Mouse (Mus musculus): ENCODE measurements around the gene Alg14.

GRCm38 (mm10) chr3:121323371-121323770 is 31.8 kb downstream of the Alg14 start:
- no peak for TF ChIP-seq POLR2A (IDR thresholded peaks at IDR 0.05; ENCODE audit: extremely low read depth, insufficient read depth, low read length)
- TF ChIP-seq CTCF (IDR thresholded peaks at IDR 0.05; ENCODE audit: extremely low read depth, insufficient read depth, low read length) = no peak

Measured in cortical plate, adult 2 months (tissue).